Mouse (Mus musculus): ENCODE data around the gene Prmt7. TPM values are rescaled to one million over a fixed set of nuclear protein-coding genes. Genes with fewer than 3 reads are reported as not detected.

Gene Prmt7
- total and polyA plus RNA-seq, 3 experiments: 48.4 to 87.3 (median 69.5) TPM

DNA sequence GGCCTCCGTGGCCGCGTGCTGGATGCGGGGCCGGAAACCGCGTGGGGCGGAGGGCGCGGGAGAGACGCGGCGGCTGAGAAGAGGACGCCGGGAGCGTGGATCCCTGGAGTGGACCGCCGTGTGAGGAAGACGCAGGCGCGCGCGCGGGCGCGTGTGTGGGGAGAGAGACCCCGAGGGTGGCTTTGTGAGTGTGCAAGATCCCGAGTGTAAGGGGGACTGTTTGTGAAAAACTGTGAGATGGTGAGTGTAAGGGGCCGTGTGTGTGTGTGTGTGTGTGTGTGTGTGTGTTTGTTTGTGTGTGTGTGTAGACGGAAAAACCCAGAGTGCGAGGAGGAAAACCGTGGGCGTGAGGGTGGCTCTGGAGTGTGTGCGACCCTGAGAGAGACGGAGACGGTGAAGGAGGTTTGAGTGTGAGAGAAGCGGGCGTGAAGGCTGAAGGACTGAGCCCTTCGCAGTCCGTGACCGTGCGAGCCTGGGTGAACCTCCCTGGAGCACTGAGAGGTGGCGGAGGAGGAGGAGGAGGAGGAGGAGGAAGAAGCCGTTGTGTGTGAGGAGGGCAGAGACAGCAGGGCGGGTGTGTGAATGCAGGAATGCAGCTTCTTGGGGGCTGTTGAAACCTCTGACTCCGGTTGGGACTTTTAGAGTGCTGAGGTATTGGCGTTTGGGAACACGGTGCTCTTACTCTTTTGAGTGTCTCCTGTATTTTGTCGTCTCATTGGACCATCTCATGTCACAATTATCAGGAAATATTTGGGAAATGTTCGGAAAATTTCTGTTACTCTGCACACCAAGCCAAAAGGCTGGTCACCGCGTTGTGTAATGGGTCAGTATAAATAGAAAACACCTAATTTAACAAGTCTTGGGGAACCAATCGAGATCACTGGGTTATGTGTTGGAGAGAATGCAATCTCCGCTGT is 41.5 kb upstream of the Prmt7 start:
- Histone ChIP-seq H3K27ac (ENCODE audit: insufficient read depth, low read depth) (peak overlapping the region; percentile 57), H3K27me3 (replicated peaks) (no peaks in the 10 kb centered on the region), H3K9me3 (replicated peaks; ENCODE audit: low read length) (no peaks in the 10 kb centered on the region), H3K4me1 (ENCODE audit: control insufficient read depth in 1 of 2, insufficient read depth in 2 of 2) (peaks cover 0 to 19% of the 10 kb centered on the region in 2 experiments; a peak in 1 of 4 replicates), H3K9ac (ENCODE audit: insufficient read depth, low read depth) (peak overlapping the region; percentile 82), H3K36me3 (replicated peaks in 1 of 2; ENCODE audit: control insufficient read depth in 1 of 2, insufficient read depth in 1 of 2, low read length in 1 of 2) (peaks cover 0 to 22% of the 10 kb centered on the region in 2 experiments), H3K4me3 (replicated peaks in 1 of 3; ENCODE audit: low read depth in 2 of 3, low read length in 2 of 3, poor library complexity in 1 of 3) (peak overlapping the region; percentile 88 to 93 (median 91)), H3K79me2 (replicated peaks; ENCODE audit: control insufficient read depth, extremely low read depth, insufficient read depth, poor library complexity, severe bottlenecking) (peaks cover 38% of the 10 kb centered on the region), H3K4me2 (ENCODE audit: insufficient read depth, low read depth, poor library complexity, severe bottlenecking) (peak overlapping the region; percentile 99)
- peak; percentile 45 for DNase-seq (ENCODE audit: extremely low read depth)
- dilution Hi-C loops (cut with MboI; ENCODE audit: extremely low pct_ligation_motif_present, extremely low pct_unique_long_range_greater_than_20kb, low sequenced_read_pairs) (no loop called here), in situ Hi-C loops (cut with MboI; ENCODE audit: low pct_ligation_motif_present, low pct_unique_long_range_greater_than_20kb, low sequenced_read_pairs) (loop anchor here (5.0 kb wide), 1 partner anchor 43 kb away; the partner anchor contains the start of genes Prmt7 and Slc7a6os)
- TF ChIP-seq SIN3A (IDR thresholded peaks at IDR 0.05; ENCODE audit: low read length): peak; percentile 11; the same call in 1 of the 2 replicates
- TF ChIP-seq TBP (conservative IDR thresholded peaks at IDR 0.05; ENCODE audit: low read depth, low read length): 0 out of 2 replicates have a peak, but pooled peaks have one; percentile 25
- TF ChIP-seq MXI1 (IDR thresholded peaks at IDR 0.05; ENCODE audit: low read depth, low read length): peak; percentile 63; the same call in 1 of the 2 replicates
- TF ChIP-seq HCFC1 (IDR thresholded peaks at IDR 0.05; ENCODE audit: low read depth, low read length): no peak
- no peak for TF ChIP-seq RAD21 (IDR thresholded peaks at IDR 0.05; ENCODE audit: low read depth, low read length)
- TF ChIP-seq CHD1 (IDR thresholded peaks at IDR 0.05; ENCODE audit: low read depth, low read length): peak; percentile 72; the same call in 1 of the 2 replicates
- TF ChIP-seq E2F4 (IDR thresholded peaks at IDR 0.05; ENCODE audit: insufficient replicate concordance, low read depth, low read length): no peak
- no peak for TF ChIP-seq POLR2AphosphoS2 (IDR thresholded peaks at IDR 0.05; ENCODE audit: low read depth, low read length)
- no peak for TF ChIP-seq ZMIZ1 (IDR thresholded peaks at IDR 0.05; ENCODE audit: low read depth, low read length)
- 0 out of 2 replicates have a peak, but pooled peaks have one; percentile 13 for TF ChIP-seq NRF1 (IDR thresholded peaks at IDR 0.05; ENCODE audit: low read depth, low read length)
- no peak for TF ChIP-seq ZKSCAN1 (IDR thresholded peaks at IDR 0.05; ENCODE audit: borderline replicate concordance, low read depth, low read length)
- no peak for TF ChIP-seq MEF2A (IDR thresholded peaks at IDR 0.05; ENCODE audit: borderline replicate concordance, low read depth, low read length)
- TF ChIP-seq MAX (IDR thresholded peaks at IDR 0.05; ENCODE audit: low read length): peak; percentile 13; the same call in 1 of the 2 replicates

DNA sequence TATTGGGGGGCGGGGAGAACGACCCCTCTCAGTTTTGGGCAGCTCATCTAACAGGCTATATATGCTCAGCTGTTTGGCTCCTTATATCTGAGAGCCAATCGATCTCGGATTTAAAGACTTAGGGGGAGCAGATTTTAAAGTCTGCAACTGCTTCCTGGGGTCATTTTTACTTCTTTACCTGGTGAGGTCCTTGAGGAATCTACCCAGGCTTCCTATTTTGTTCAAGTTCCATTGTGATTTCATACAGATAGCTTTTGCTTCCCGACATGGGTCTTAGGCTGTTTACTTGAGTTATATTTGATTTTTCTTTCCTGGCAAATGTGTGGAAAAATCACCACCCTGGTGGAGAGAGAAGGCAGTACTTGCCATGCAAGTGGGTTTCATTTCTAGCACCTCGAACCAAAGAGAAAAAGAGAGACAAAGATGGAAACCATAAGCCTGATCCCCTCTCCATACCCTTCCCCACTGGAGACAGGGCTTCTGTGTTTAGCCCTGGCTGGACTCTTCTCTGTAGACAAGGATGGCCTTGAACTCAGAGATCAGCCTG is 40.7 kb upstream of the Prmt7 start:
- Histone ChIP-seq H3K9ac (ENCODE audit: insufficient read depth, low read depth) (peak overlapping the region; percentile 82), H3K9me3 (replicated peaks; ENCODE audit: low read length) (no peaks in the 10 kb centered on the region), H3K79me2 (replicated peaks; ENCODE audit: control insufficient read depth, extremely low read depth, insufficient read depth, poor library complexity, severe bottlenecking) (peaks cover 42% of the 10 kb centered on the region), H3K4me3 (replicated peaks in 1 of 3; ENCODE audit: low read depth in 2 of 3, low read length in 2 of 3, poor library complexity in 1 of 3) (peak overlapping the region; percentile 88 to 93 (median 91)), H3K36me3 (replicated peaks in 1 of 2; ENCODE audit: control insufficient read depth in 1 of 2, insufficient read depth in 1 of 2, low read length in 1 of 2) (peaks cover 0 to 17% of the 10 kb centered on the region in 2 experiments), H3K4me1 (ENCODE audit: control insufficient read depth in 1 of 2, insufficient read depth in 2 of 2) (peaks cover 0 to 19% of the 10 kb centered on the region in 2 experiments; a peak in 2 of 4 replicates), H3K27ac (ENCODE audit: insufficient read depth, low read depth) (no peak overlapping the region), H3K4me2 (ENCODE audit: insufficient read depth, low read depth, poor library complexity, severe bottlenecking) (peak overlapping the region; percentile 99), H3K27me3 (replicated peaks) (no peaks in the 10 kb centered on the region)
- dilution Hi-C loops (cut with MboI; ENCODE audit: extremely low pct_ligation_motif_present, extremely low pct_unique_long_range_greater_than_20kb, low sequenced_read_pairs) (no loop called here), in situ Hi-C loops (cut with MboI; ENCODE audit: low pct_ligation_motif_present, low pct_unique_long_range_greater_than_20kb, low sequenced_read_pairs) (loop anchor here (5.0 kb wide), 1 partner anchor 42 kb away; the partner anchor contains the start of genes Prmt7 and Slc7a6os)
- no peak for TF ChIP-seq ZMIZ1 (IDR thresholded peaks at IDR 0.05; ENCODE audit: low read depth, low read length)
- no peak for TF ChIP-seq CHD2 (IDR thresholded peaks at IDR 0.05; ENCODE audit: low read length)
- peak; percentile 37 to 41; a peak in 3 of 4 replicates for TF ChIP-seq CTCF (conservative IDR thresholded peaks at IDR 0.05 in 1 of 2, IDR thresholded peaks at IDR 0.05 in 1 of 2; ENCODE audit: low read depth in 2 of 2, low read length in 2 of 2)
- 0 out of 2 replicates have a peak, but pooled peaks have one; percentile 22 for TF ChIP-seq NELFE (IDR thresholded peaks at IDR 0.05; ENCODE audit: low read depth, low read length)
- peak; percentile 23; the same call in 1 of the 2 replicates for TF ChIP-seq MXI1 (IDR thresholded peaks at IDR 0.05; ENCODE audit: low read depth, low read length)
- TF ChIP-seq HCFC1 (IDR thresholded peaks at IDR 0.05; ENCODE audit: low read depth, low read length): no peak
- no peak; the same call in 1 of the 2 replicates for TF ChIP-seq SIN3A (IDR thresholded peaks at IDR 0.05; ENCODE audit: low read length)
- DNase-seq (ENCODE audit: extremely low read depth): peak; percentile 37

Measured in CH12.LX (cell line).